In genomic region chr7:24325197-24325596, GRCm38 (mm10) we compare ENCODE assay signal across 9 mouse cellular contexts. TPM values are rescaled to one million over a fixed set of nuclear protein-coding genes. Genes with fewer than 3 reads are reported as not detected.
DNase-seq lines count a peak whose midpoint lies in the region; ATAC-seq and TF ChIP-seq lines count a peak whose summit lies in the region.
"Had no signal": no experiment of that assay in that cellular context is flagged by ENCODE, and none has a peak within 500 bp of the region (broad histone marks: within the 10 kb centered on the region; RNA-seq: fewer than 3 reads in every experiment).

No protein-coding gene starts in this region.

- intact Hi-C loops in heart, postnatal 36 days (cut with DNase I): loop anchor here (5.0 kb wide), 1 partner anchor 62 kb away; no protein-coding TSS in a partner anchor

- H3K27me3 ChIP-seq in heart, embryonic 11.5 days (ENCODE audit: control insufficient read depth, insufficient read depth, low read length): no peaks in the 10 kb centered on the region
- no peaks in the 10 kb centered on the region for H3K27me3 ChIP-seq in forebrain, embryonic 14.5 days (replicated peaks; ENCODE audit: control insufficient read depth, insufficient read depth, low read length)
- H3K27me3 ChIP-seq in lung, embryonic 15.5 days: peaks cover 3% of the 10 kb centered on the region; the same call in 1 of the 2 replicates
- H3K27me3 ChIP-seq in thymus, adult 2 months (ENCODE audit: control insufficient read depth, insufficient read depth, low read length): no peaks in the 10 kb centered on the region

- ATAC-seq in heart, embryonic 11.5 days (replicated peaks; ENCODE audit: insufficient number of reproducible peaks, low FRiP score, low TSS enrichment): no peak
- peak; percentile 51; the same call in 1 of the 2 replicates for ATAC-seq in forebrain, embryonic 14.5 days
- no peak for ATAC-seq in lung, embryonic 15.5 days (ENCODE audit: borderline replicate concordance, extremely low read depth, low FRiP score, low TSS enrichment)

- no peak overlapping the region for H3K4me3 ChIP-seq in heart, embryonic 11.5 days (ENCODE audit: low read depth, low read length)
- peak overlapping the region; percentile 25; the same call in 1 of the 2 replicates for H3K4me3 ChIP-seq in forebrain, embryonic 14.5 days (ENCODE audit: low read depth, low read length)
- H3K4me3 ChIP-seq in lung, embryonic 15.5 days: no peak overlapping the region
- H3K4me3 ChIP-seq in thymus, adult 2 months (ENCODE audit: control insufficient read depth, insufficient read depth, low read length): no peak overlapping the region

- WGBS in heart, embryonic 11.5 days (ENCODE audit: insufficient replicate concordance): 80% methylated on average over 6 of the region's 6 CpGs
- 43% methylated on average over 6 of the region's 6 CpGs for WGBS in forebrain, embryonic 14.5 days
- 81% methylated on average over 6 of the region's 6 CpGs for WGBS in lung, embryonic 15.5 days
- WGBS in thymus, adult 2 months: 96% methylated on average over 6 of the region's 6 CpGs

- H3K27ac ChIP-seq in heart, embryonic 11.5 days (ENCODE audit: low read depth, low read length): no peak overlapping the region
- H3K27ac ChIP-seq in forebrain, embryonic 14.5 days (ENCODE audit: low read depth, low read length): peak overlapping the region; percentile 3; the same call in 1 of the 2 replicates
- H3K27ac ChIP-seq in lung, embryonic 15.5 days: no peak overlapping the region
- no peak overlapping the region for H3K27ac ChIP-seq in thymus, adult 2 months (ENCODE audit: control insufficient read depth, insufficient read depth, low read length)

- peaks cover 6% of the 10 kb centered on the region; the same call in 1 of the 2 replicates for H3K9me3 ChIP-seq in heart, embryonic 11.5 days (replicated peaks; ENCODE audit: control insufficient read depth, low read length)
- H3K9me3 ChIP-seq in forebrain, embryonic 14.5 days (replicated peaks; ENCODE audit: control insufficient read depth, low read length): peaks cover 7% of the 10 kb centered on the region; the same call in 1 of the 2 replicates
- 0 out of 2 replicates have a peak, but pooled peaks cover 3% of the 10 kb centered on the region for H3K9me3 ChIP-seq in lung, embryonic 15.5 days

- H3K4me1 ChIP-seq in heart, embryonic 11.5 days (ENCODE audit: control insufficient read depth, insufficient read depth, low read length): no peaks in the 10 kb centered on the region
- H3K4me1 ChIP-seq in forebrain, embryonic 14.5 days (ENCODE audit: control insufficient read depth, insufficient read depth, low read length): peaks cover 5% of the 10 kb centered on the region; the same call in 1 of the 2 replicates
- H3K4me1 ChIP-seq in lung, embryonic 15.5 days: no peaks in the 10 kb centered on the region; the same call in 1 of the 2 replicates
- no peaks in the 10 kb centered on the region for H3K4me1 ChIP-seq in thymus, adult 2 months (replicated peaks; ENCODE audit: control insufficient read depth, insufficient read depth, low read length)

- DNase-seq in heart, postnatal 36 days: no peak
- peak; percentile 50 for DNase-seq in Muller cell, postnatal 12 days (ENCODE audit: inconsistent ontology term)
- peak; percentile 68 for DNase-seq in forebrain, embryonic 14.5 days (ENCODE audit: low spot score)
- DNase-seq in thymus, adult 2 months: no peak
- DNase-seq in ovary, adult 18-20 months (ENCODE audit: low spot score): no peak
- no peak for DNase-seq in urinary bladder, postnatal 4 days (ENCODE audit: low spot score in 2 of 2)

- H3K4me2 ChIP-seq in heart, embryonic 11.5 days: peak overlapping the region; percentile 62
- H3K4me2 ChIP-seq in forebrain, embryonic 14.5 days (ENCODE audit: low read length): peak overlapping the region; percentile 40
- peak overlapping the region; percentile 54; the same call in 1 of the 2 replicates for H3K4me2 ChIP-seq in lung, embryonic 15.5 days

- TF ChIP-seq CTCF in thymus, adult 2 months (IDR thresholded peaks at IDR 0.05; ENCODE audit: borderline replicate concordance, control insufficient read depth, extremely low read depth, insufficient read depth, low read length, poor library complexity): no peak

- no peak overlapping the region for H3K9ac ChIP-seq in heart, embryonic 11.5 days (ENCODE audit: low read depth, low read length)
- peak overlapping the region; percentile 54 for H3K9ac ChIP-seq in forebrain, embryonic 14.5 days (ENCODE audit: low read length)
- H3K9ac ChIP-seq in lung, embryonic 15.5 days: no peak overlapping the region

- no peak for TF ChIP-seq POLR2A in thymus, adult 2 months (IDR thresholded peaks at IDR 0.05; ENCODE audit: control insufficient read depth, extremely low read depth, insufficient read depth, low read length, poor library complexity)

- H3K36me3 ChIP-seq in heart, embryonic 11.5 days (ENCODE audit: control insufficient read depth, insufficient read depth, low read length): no peaks in the 10 kb centered on the region
- no peaks in the 10 kb centered on the region for H3K36me3 ChIP-seq in forebrain, embryonic 14.5 days (ENCODE audit: control insufficient read depth, insufficient read depth, low read length)
- H3K36me3 ChIP-seq in lung, embryonic 15.5 days: no peaks in the 10 kb centered on the region
- no peaks in the 10 kb centered on the region for H3K36me3 ChIP-seq in thymus, adult 2 months (ENCODE audit: control insufficient read depth, insufficient read depth, low read length)

RNA-seq across cellular contexts. Expression of gene Tescl, which starts 8.5 kb away (rescaled TPM):
- not detected in 2 replicates for polyA plus RNA-seq in heart, embryonic 11.5 days (2014; fragmentation: Nextera tagmentation; extraction: Ambion mirVana)
- not detected for total RNA-seq in heart, postnatal 36 days (2021)
- 0.20 TPM in 1 of 2 replicates, not detected in the other for polyA plus RNA-seq in forebrain, embryonic 14.5 days (2014; fragmentation: Nextera tagmentation; extraction: Ambion mirVana)
- not detected in 2 replicates for polyA plus RNA-seq in lung, embryonic 15.5 days (2015; fragmentation: Nextera tagmentation; extraction: Ambion mirVana)
- polyA plus RNA-seq in thymus, adult 2 months (2012; rRNA removed): 0.12 TPM in 1 of 2 replicates, not detected in the other
- total RNA-seq: CH12.LX had no signal

RNA-seq across cellular contexts. Expression of gene Zfp94, which starts 8.7 kb away (rescaled TPM):
- 4.6 and 6.1 TPM in 2 replicates for polyA plus RNA-seq in heart, embryonic 11.5 days (2014; fragmentation: Nextera tagmentation; extraction: Ambion mirVana)
- 1 to 10 TPM; 1.7 to 2.5 TPM for total RNA-seq in heart, postnatal 36 days (2021)
- polyA plus RNA-seq in forebrain, embryonic 14.5 days (2014; fragmentation: Nextera tagmentation; extraction: Ambion mirVana): 20.5 and 21.6 TPM in 2 replicates
- 10.3 and 10.4 TPM in 2 replicates for polyA plus RNA-seq in lung, embryonic 15.5 days (2015; fragmentation: Nextera tagmentation; extraction: Ambion mirVana)
- 6.2 and 6.8 TPM in 2 replicates for polyA plus RNA-seq in thymus, adult 2 months (2012; rRNA removed)

RNA-seq across cellular contexts. Expression of gene Lypd5, which starts 23.8 kb away (rescaled TPM):
- polyA plus RNA-seq in heart, embryonic 11.5 days (2014; fragmentation: Nextera tagmentation; extraction: Ambion mirVana): not detected in 2 replicates
- not detected for total RNA-seq in heart, postnatal 36 days (2021)
- polyA plus RNA-seq in forebrain, embryonic 14.5 days (2014; fragmentation: Nextera tagmentation; extraction: Ambion mirVana): not detected in 2 replicates
- polyA plus RNA-seq in lung, embryonic 15.5 days (2015; fragmentation: Nextera tagmentation; extraction: Ambion mirVana): not detected in 2 replicates
- 0.85 and 1.00 TPM in 2 replicates for polyA plus RNA-seq in thymus, adult 2 months (2012; rRNA removed)
- total RNA-seq: CH12.LX had no signal

RNA-seq across cellular contexts. Expression of gene Zfp61, which starts 24.2 kb away (rescaled TPM):
- polyA plus RNA-seq in heart, embryonic 11.5 days (2014; fragmentation: Nextera tagmentation; extraction: Ambion mirVana): 16.4 and 18.1 TPM in 2 replicates
- total RNA-seq in heart, postnatal 36 days (2021): 1 to 10 TPM; 2.1 to 3.8 TPM
- 33.7 and 40.7 TPM in 2 replicates for polyA plus RNA-seq in forebrain, embryonic 14.5 days (2014; fragmentation: Nextera tagmentation; extraction: Ambion mirVana)
- polyA plus RNA-seq in lung, embryonic 15.5 days (2015; fragmentation: Nextera tagmentation; extraction: Ambion mirVana): 36.2 and 37.9 TPM in 2 replicates
- polyA plus RNA-seq in thymus, adult 2 months (2012; rRNA removed): 16.1 and 22.6 TPM in 2 replicates

RNA-seq across cellular contexts. Expression of gene Kcnn4, which starts 44.9 kb away (rescaled TPM):
- 9.9 and 11.2 TPM in 2 replicates for polyA plus RNA-seq in heart, embryonic 11.5 days (2014; fragmentation: Nextera tagmentation; extraction: Ambion mirVana)
- under 1 TPM; 0.42 to 0.62 TPM for total RNA-seq in heart, postnatal 36 days (2021)
- polyA plus RNA-seq in forebrain, embryonic 14.5 days (2014; fragmentation: Nextera tagmentation; extraction: Ambion mirVana): 0.09 and 0.53 TPM in 2 replicates
- 3.5 and 4.7 TPM in 2 replicates for polyA plus RNA-seq in lung, embryonic 15.5 days (2015; fragmentation: Nextera tagmentation; extraction: Ambion mirVana)
- 402 and 429 TPM in 2 replicates for polyA plus RNA-seq in thymus, adult 2 months (2012; rRNA removed)

Comparison
In these comparisons a context has a peak if more than half of its experiments do, and no peak if none do; other contexts are left out.
1. DNase-seq: peak in Muller cell, postnatal 12 days (single experiment) and forebrain, embryonic 14.5 days (single experiment); none in heart, postnatal 36 days (0 of 2), thymus, adult 2 months (single experiment), ovary, adult 18-20 months (single experiment) and urinary bladder, postnatal 4 days (0 of 2).
2. Peak in every context shown above with its lines, with median percentiles within 50 percentile points of each other: H3K4me2 ChIP-seq.